Mouse (Mus musculus): ENCODE measurements around the gene Cog1.
A peak's percentile ranks its signal among the peaks of the same experiment; 100 is the strongest.

Cog1 gene

GRCm38 (mm10) chr11:113666648-113667047 is 17.7 kb downstream of the Cog1 start:
- no peak for DNase-seq (ENCODE audit: low spot score in 2 of 2)

DNA sequence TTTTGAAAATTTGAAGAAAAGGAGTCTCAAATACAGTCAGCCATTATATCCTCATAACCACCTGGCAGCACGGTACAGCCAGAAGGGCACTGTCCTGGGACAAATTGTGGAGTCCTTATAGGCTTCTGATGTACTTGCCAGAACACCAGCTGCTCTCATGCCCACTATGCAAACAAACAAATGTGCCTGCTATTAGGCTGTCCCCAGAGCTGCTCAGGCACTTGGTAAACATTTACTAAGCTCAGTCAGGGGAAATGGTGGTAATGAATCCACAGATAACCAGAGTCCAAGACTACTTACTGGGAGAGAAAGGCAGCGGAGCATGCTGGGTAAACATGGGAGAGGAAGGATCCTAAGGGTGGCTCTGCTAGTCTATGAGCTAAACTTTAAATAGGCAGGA is 18.2 kb downstream of the Cog1 start:
- DNase-seq (ENCODE audit: low spot score in 2 of 2) = no peak

- no peak for DNase-seq (ENCODE audit: low spot score in 2 of 2)
Observed at GRCm38 (mm10) chr11:113667704-113668103, 18.7 kb downstream of the Cog1 start.

GRCm38 (mm10) chr11:113668857-113669256 is 19.9 kb downstream of the Cog1 start:
- DNase-seq (ENCODE audit: low spot score in 2 of 2) = no peak

GRCm38 (mm10) chr11:113669711-113670110 is 20.7 kb downstream of the Cog1 start:
- no peak for DNase-seq (ENCODE audit: low spot score in 2 of 2)

- no peak for DNase-seq (ENCODE audit: low spot score in 2 of 2)
Observed at GRCm38 (mm10) chr11:113673614-113674013, 24.6 kb downstream of the Cog1 start.

- DNase-seq (ENCODE audit: low spot score in 2 of 2) = no peak
Observed at GRCm38 (mm10) chr11:113674595-113674994, 25.6 kb downstream of the Cog1 start.

DNA sequence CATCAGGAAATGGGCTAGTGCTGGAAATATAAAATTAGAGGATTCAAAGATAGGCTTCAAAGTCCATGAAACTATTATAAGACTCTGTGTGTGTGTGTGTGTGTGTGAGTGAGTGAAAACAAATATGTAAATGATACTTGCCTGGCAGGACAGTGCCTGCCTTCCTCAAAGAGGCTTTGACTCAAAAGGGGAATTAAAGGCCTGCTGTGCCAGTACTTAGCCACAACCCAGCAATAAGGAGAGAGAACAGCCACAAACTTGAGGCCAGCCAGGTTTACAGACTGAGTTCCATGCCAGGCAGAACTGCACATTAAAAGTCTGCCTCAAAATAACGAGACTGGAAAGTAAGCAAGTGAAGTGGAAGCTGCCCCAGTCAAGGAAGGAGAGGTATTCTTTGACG is 27.9 kb downstream of the Cog1 start:
- no peak for DNase-seq (ENCODE audit: low spot score in 2 of 2)

- no peak for DNase-seq (ENCODE audit: low spot score in 2 of 2)
Observed at GRCm38 (mm10) chr11:113677378-113677777, 28.4 kb downstream of the Cog1 start.

- DNase-seq (ENCODE audit: low spot score in 2 of 2) = no peak
Observed at GRCm38 (mm10) chr11:113678373-113678772, 29.4 kb downstream of the Cog1 start.

DNA sequence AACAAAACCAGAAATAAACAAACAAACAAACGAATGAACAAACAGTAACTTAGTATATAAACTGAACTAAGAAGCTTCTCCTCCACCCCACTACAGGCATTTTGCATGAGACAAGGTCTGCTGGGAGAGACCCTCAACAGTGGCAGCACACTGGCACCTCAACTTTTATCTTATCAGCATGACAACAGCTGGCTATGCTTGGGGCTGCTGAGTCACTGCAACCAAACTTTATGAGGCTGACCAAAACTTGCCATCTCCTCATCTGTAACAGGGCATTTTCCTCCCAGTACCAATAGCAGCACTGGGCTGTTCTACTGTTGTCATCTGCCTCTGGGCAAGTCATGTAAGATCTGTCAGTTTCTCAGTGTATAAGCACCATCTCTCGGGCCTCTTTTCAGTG is 32.0 kb downstream of the Cog1 start:
- DNase-seq (ENCODE audit: low spot score in 2 of 2) = no peak

- no peak for DNase-seq (ENCODE audit: low spot score in 2 of 2)
Observed at GRCm38 (mm10) chr11:113681979-113682378, 33.0 kb downstream of the Cog1 start.

GRCm38 (mm10) chr11:113682897-113683626 is 34.1 kb downstream of the Cog1 start:
- DNase-seq (ENCODE audit: low spot score in 2 of 2) = peak; percentile 34 to 46

DNA sequence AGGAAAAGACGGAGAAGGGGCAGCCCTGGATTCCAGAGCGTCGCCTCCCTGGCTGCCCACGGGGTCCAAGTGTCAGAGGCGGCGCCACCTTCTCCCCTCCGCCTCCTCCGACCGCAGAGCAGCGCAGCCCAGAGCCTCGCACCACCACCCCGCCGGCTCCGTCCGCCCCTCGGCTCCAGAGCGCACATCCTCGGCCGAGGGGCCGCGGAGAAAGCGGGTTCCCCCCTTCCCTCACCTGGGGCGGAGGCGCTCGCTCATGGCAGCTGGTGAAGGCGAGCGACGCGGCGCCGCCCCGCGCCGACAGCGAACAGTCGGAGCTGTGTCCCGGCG is 34.6 kb downstream of the Cog1 start:
- no peak for DNase-seq (ENCODE audit: low spot score in 2 of 2)

DNA sequence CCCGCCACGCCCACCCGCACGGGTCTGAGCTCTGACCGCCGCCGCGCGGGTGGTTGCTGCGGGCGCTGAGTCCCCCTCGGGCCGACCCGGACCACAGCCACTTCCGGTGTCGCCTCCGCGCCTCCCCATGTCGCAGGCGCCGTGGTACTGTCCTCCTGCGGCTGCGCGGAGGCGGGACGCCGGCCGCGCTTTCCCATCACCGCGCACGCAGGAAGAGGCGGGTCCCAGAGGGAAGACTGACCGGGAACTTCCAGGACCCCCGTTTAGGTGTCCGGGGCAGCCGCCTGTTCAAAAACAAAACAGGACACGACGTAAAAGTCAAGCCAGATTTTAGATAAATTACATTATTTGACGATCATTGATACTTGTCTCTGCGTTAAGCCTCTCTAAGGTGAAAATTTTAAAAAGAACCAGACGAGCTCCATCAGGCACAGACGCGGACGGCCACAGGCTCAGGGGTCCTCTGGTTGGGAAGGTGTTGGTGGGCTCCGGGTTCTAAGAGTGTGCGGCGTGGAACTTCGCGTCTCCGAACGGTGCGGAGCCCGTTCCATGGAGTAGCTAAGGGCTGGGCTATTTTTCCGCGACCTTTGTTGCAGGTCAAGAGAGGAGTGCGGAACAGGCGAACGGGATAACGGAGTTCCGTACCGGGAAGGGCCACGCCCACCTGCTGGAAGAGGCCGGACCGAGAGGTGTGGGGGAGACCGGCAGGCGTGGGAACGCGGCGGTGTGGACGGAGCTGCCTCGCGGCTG is 35.2 kb downstream of the Cog1 start, which contains the start of the genes Fam104a and D11Wsu47e:
TSS of gene Fam104a (minus strand) at position 199 of the 750 bp plus-strand sequence.
TSS of gene D11Wsu47e (plus strand) at position 456 of the 750 bp plus-strand sequence.
- DNase-seq (ENCODE audit: low spot score in 2 of 2) = peak; percentile 88 to 91

GRCm38 (mm10) chr11:113684707-113685426 is 35.9 kb downstream of the Cog1 start:
- no peak for DNase-seq (ENCODE audit: low spot score in 2 of 2)

DNA sequence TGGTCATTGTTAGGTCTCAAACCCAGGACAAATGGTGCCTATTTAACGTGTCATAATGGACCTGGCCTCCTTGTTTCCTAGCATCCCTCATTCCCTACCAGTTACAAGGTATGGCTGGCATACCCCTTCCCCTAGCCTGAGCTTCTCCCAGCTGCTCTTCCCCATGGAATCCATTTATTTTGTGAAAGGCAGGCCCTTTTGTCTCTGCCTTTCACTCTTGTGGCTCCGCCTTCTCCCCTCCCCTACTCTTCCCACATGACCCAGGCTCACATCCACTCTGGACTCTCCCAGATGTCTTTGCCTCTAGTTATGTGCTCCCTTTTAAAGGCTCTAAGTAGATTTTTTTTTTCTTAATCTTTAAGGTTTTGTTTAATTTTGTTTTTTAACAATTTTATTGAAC is 38.1 kb downstream of the Cog1 start:
- no peak for DNase-seq (ENCODE audit: low spot score in 2 of 2)

- DNase-seq (ENCODE audit: low spot score in 2 of 2) = no peak
Observed at GRCm38 (mm10) chr11:113690506-113690905, 41.5 kb downstream of the Cog1 start.

GRCm38 (mm10) chr11:113691318-113691717 is 42.3 kb downstream of the Cog1 start:
- no peak for DNase-seq (ENCODE audit: low spot score in 2 of 2)

GRCm38 (mm10) chr11:113691851-113692250 is 42.9 kb downstream of the Cog1 start:
- no peak for DNase-seq (ENCODE audit: low spot score in 2 of 2)

DNA sequence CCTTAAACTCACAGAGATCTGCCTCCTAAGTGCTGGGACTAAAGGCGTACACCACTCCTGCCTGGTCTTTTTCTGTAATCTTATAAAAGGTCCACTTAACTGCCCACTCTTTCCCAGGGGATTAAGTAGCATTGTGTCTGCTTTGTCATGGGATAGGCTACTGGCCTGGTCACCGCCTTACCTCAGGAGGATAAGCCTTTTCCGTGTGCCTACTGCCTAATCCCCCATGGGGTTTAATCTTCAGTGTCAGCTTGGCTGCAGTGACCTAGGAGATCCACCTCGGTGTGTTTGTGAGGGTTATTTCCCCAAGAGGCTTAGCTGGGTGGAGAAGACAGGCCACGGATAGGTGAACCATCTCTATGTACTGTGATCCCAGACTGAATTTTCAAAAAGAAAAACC is 48.6 kb downstream of the Cog1 start:
- DNase-seq (ENCODE audit: low spot score in 2 of 2) = no peak

DNA sequence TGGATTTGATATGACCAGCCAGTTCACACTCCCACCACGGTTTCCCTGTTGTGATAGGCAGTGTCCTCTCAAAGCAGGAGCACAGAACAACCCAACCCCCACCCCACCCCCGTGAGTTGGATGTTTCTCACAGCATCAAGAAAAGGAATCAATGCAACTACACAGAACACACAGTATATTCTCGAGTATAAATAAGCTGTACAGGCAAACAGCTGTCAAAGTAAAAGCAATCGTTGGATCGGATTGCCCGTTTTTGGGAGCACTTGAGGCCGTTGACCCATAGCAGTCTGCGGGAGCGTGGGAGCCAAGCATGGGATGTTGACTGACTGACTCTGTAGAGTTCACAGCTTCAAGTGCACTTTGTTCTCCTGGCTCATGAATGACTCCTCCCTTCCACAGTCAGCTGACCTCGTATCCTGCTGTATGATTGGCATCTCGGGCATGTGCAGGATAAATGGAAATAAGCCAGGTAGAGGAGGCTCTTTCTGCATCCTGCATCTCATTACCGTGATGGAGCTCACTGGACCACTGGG is 49.1 kb downstream of the Cog1 start:
- no peak for DNase-seq (ENCODE audit: low spot score in 2 of 2)

All from spleen, postnatal 14 days (tissue).